ENCODE assay signal across 37 mouse cellular contexts in genomic region chr5:113190558-113190957, GRCm38 (mm10). TPM values are rescaled to one million over a fixed set of nuclear protein-coding genes. Genes with fewer than 3 reads are reported as not detected.
DNase-seq lines count a peak whose midpoint lies in the region; ATAC-seq lines count a peak whose summit lies in the region.
"Had no signal": no experiment of that assay in that cellular context is flagged by ENCODE, and none has a peak within 500 bp of the region (broad histone marks: within the 10 kb centered on the region; RNA-seq: fewer than 3 reads in every experiment).

No protein-coding gene starts in this region.

- no peak overlapping the region for H3K4me3 ChIP-seq in hindbrain, embryonic 13.5 days
- no peak overlapping the region for H3K4me3 ChIP-seq in hindbrain, embryonic 12.5 days
- H3K4me3 ChIP-seq in brown adipose tissue, adult 24 weeks (ENCODE audit: insufficient read depth, low read depth, low read length), result no peak overlapping the region
- H3K4me3 ChIP-seq: embryonic facial prominence, embryonic 15.5 days; heart, embryonic 13.5 days; kidney, embryonic 15.5 days; left cerebral cortex, adult 2 months; liver, embryonic 12.5 days; midbrain, embryonic 13.5 days; neural tube, embryonic 15.5 days; stomach, embryonic 15.5 days had no signal

- no peaks in the 10 kb centered on the region for H3K27me3 ChIP-seq in hindbrain, embryonic 13.5 days
- no peaks in the 10 kb centered on the region for H3K27me3 ChIP-seq in hindbrain, embryonic 12.5 days
- H3K27me3 ChIP-seq: embryonic facial prominence, embryonic 15.5 days; heart, embryonic 13.5 days; kidney, embryonic 15.5 days; liver, embryonic 12.5 days; midbrain, embryonic 13.5 days; neural tube, embryonic 15.5 days; Patski; stomach, embryonic 15.5 days had no signal

- H3K36me3 ChIP-seq in hindbrain, embryonic 13.5 days, result no peaks in the 10 kb centered on the region
- no peaks in the 10 kb centered on the region for H3K36me3 ChIP-seq in hindbrain, embryonic 12.5 days
- H3K36me3 ChIP-seq: embryonic facial prominence, embryonic 15.5 days; heart, embryonic 13.5 days; midbrain, embryonic 13.5 days; neural tube, embryonic 15.5 days had no signal

- no peak overlapping the region for H3K4me2 ChIP-seq in hindbrain, embryonic 13.5 days
- no peak overlapping the region for H3K4me2 ChIP-seq in hindbrain, embryonic 12.5 days (replicated peaks)
- H3K4me2 ChIP-seq: embryonic facial prominence, embryonic 15.5 days; heart, embryonic 13.5 days; hindbrain, embryonic 14.5 days; kidney, embryonic 15.5 days; liver, embryonic 12.5 days; midbrain, embryonic 13.5 days; neural tube, embryonic 15.5 days; stomach, embryonic 15.5 days had no signal

- no peaks in the 10 kb centered on the region for H3K9me3 ChIP-seq in hindbrain, embryonic 13.5 days
- H3K9me3 ChIP-seq in hindbrain, embryonic 12.5 days (replicated peaks), result no peaks in the 10 kb centered on the region
- H3K9me3 ChIP-seq: embryonic facial prominence, embryonic 15.5 days; heart, embryonic 13.5 days; kidney, embryonic 15.5 days; liver, embryonic 12.5 days; midbrain, embryonic 13.5 days; neural tube, embryonic 15.5 days; stomach, embryonic 15.5 days had no signal

- 81% methylated on average over 14 of the region's 14 CpGs for WGBS in hindbrain, embryonic 13.5 days
- 73% methylated on average over 14 of the region's 14 CpGs for WGBS in hindbrain, embryonic 12.5 days

- 0 out of 2 replicates have a peak overlapping the region, but pooled peaks have one; percentile 13 for H3K9ac ChIP-seq in hindbrain, embryonic 13.5 days
- no peak overlapping the region; the same call in 1 of the 2 replicates for H3K9ac ChIP-seq in hindbrain, embryonic 12.5 days
- H3K9ac ChIP-seq: embryonic facial prominence, embryonic 15.5 days; heart, embryonic 13.5 days; hindbrain, embryonic 14.5 days; kidney, embryonic 15.5 days; liver, embryonic 12.5 days; liver, postnatal 0 days; midbrain, embryonic 13.5 days; neural tube, embryonic 15.5 days; stomach, embryonic 15.5 days had no signal

- DNase-seq in adrenal gland, postnatal 14 days, result peak; percentile 43
- no peak for DNase-seq in adrenal gland, postnatal 25 days
- peak; percentile 45 for DNase-seq in lung, postnatal 10 days
- DNase-seq in lung, postnatal 36 days, result no peak
- DNase-seq in urinary bladder, postnatal 10 days (ENCODE audit: low spot score), result no peak
- DNase-seq: adrenal gland, postnatal 10 days; cerebellum, adult 18-20 months; gastrocnemius, postnatal 36 days; heart, postnatal 14 days; kidney, postnatal 25 days; liver, postnatal 0 days; retina, postnatal 1 day; right cerebral cortex, postnatal 14 days; thymus, postnatal 14 days had no signal

- H3K27ac ChIP-seq in hindbrain, embryonic 13.5 days, result no peak overlapping the region
- H3K27ac ChIP-seq in hindbrain, embryonic 12.5 days, result no peak overlapping the region
- 0 out of 2 replicates have a peak overlapping the region, but pooled peaks have one; percentile 13 for H3K27ac ChIP-seq in brown adipose tissue, adult 24 weeks (replicated peaks; ENCODE audit: low read depth, low read length)
- H3K27ac ChIP-seq: embryonic facial prominence, embryonic 15.5 days; heart, embryonic 13.5 days; hindbrain, embryonic 14.5 days; kidney, embryonic 15.5 days; left cerebral cortex, adult 2 months; liver, embryonic 12.5 days; midbrain, embryonic 13.5 days; neural tube, embryonic 15.5 days; stomach, embryonic 15.5 days had no signal

- no peak for ATAC-seq in hindbrain, embryonic 13.5 days (ENCODE audit: low FRiP score)
- ATAC-seq in hindbrain, embryonic 12.5 days (ENCODE audit: low FRiP score), result no peak
- ATAC-seq: forebrain, embryonic 14.5 days; intestine, postnatal 0 days; liver, embryonic 12.5 days; liver, postnatal 0 days; midbrain, embryonic 13.5 days; Patski had no signal

- H3K4me1 ChIP-seq in hindbrain, embryonic 13.5 days (replicated peaks), result peaks cover 16% of the 10 kb centered on the region
- H3K4me1 ChIP-seq in hindbrain, embryonic 12.5 days, result peaks cover 5% of the 10 kb centered on the region
- peaks cover 15% of the 10 kb centered on the region for H3K4me1 ChIP-seq in brown adipose tissue, adult 24 weeks (ENCODE audit: control insufficient read depth, insufficient read depth, insufficient read length, low read length)
- H3K4me1 ChIP-seq: stomach, embryonic 15.5 days had no signal

RNA-seq across cellular contexts. Expression of gene 2900026A02Rik, which starts 30.5 kb away (rescaled TPM):
- total RNA-seq in adrenal gland, postnatal 14 days (2021), result 18.2 and 20.7 TPM in 2 replicates
- total RNA-seq in adrenal gland, postnatal 25 days (2021), result 12.6 and 17.8 TPM in 2 replicates
- polyA plus RNA-seq in hindbrain, embryonic 13.5 days (2015; fragmentation: Nextera tagmentation; extraction: Ambion mirVana), result 2.4 and 2.7 TPM in 2 replicates
- polyA plus RNA-seq in hindbrain, embryonic 12.5 days (2016; fragmentation: Nextera tagmentation; extraction: Ambion mirVana), result 3.6 and 4.5 TPM in 2 replicates
- 3.5 and 5.5 TPM in 2 replicates for polyA plus RNA-seq in brown adipose tissue, adult 24 weeks (2012; ENCODE audit: insufficient read depth, insufficient read length, missing spikeins)
- total RNA-seq: MEL had no signal

RNA-seq across cellular contexts. Expression of gene Tmem211, which starts 36.2 kb away (rescaled TPM):
- not detected in 2 replicates for total RNA-seq in adrenal gland, postnatal 14 days (2021)
- total RNA-seq in adrenal gland, postnatal 25 days (2021), result not detected in 2 replicates
- polyA plus RNA-seq in hindbrain, embryonic 13.5 days (2015; fragmentation: Nextera tagmentation; extraction: Ambion mirVana), result not detected in 2 replicates
- 0.15 TPM in 1 of 2 replicates, not detected in the other for polyA plus RNA-seq in hindbrain, embryonic 12.5 days (2016; fragmentation: Nextera tagmentation; extraction: Ambion mirVana)
- not detected in 2 replicates for polyA plus RNA-seq in brown adipose tissue, adult 24 weeks (2012; ENCODE audit: insufficient read depth, insufficient read length, missing spikeins)
- total RNA-seq: adrenal gland, postnatal 10 days; gastrocnemius, adult 18-20 months; gastrocnemius, postnatal 36 days; heart, adult 8-10 months; heart, postnatal 14 days; layer of hippocampus, adult 18-20 months; left cerebral cortex, adult 2 months; left cerebral cortex, postnatal 25 days; megakaryocyte, adult 5-6 weeks; MEL had no signal
- polyA plus RNA-seq: cortical plate, adult 2 months; forebrain, embryonic 14.5 days; frontal cortex, adult 2 months; heart, embryonic 13.5 days; hindbrain, embryonic 14.5 days; intestine, postnatal 0 days; liver, embryonic 12.5 days; liver, postnatal 0 days; midbrain, embryonic 13.5 days; neural tube, embryonic 15.5 days; Patski had no signal

Comparison
In these comparisons a context has a peak if more than half of its experiments do, and no peak if none do; other contexts are left out.
1. DNase-seq: peak in adrenal gland, postnatal 14 days (single experiment) and lung, postnatal 10 days (single experiment); none in adrenal gland, postnatal 25 days (single experiment), lung, postnatal 36 days (single experiment) and urinary bladder, postnatal 10 days (single experiment).